Mouse (Mus musculus): Measurements from ENCODE around the gene Rps8.

Rps8 gene

DNA sequence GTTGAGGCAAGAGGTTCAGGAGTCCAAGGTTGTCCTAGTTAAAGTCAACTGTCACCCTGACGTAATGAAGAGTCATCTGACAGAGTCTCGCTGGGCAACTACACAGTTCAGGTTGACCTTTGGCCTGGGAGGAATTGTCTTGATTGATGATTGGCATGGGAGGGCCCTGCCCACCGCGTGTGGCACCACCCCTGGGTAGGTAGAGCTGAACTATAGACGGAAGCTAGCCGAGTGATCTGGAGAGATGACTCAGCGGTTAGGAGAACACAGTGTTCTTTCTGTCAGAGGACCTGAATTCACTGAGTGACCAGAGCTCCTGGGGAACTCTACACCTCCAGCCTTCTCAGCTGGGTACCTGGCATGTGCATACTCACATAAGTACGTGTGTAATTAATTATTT lies 20.0 kb downstream of the Rps8 start:
- CTCF ChIA-PET, result interaction anchor here in 3 of 4 experiments (0.5 to 3.4 kb wide), 11 partner anchors 10 to 492 kb away, joined by 3 to 13 read pairs (median 3); partner anchors contain the start of gene Rps8 (in 1 of the 3)
- POLR2A ChIA-PET, result interaction anchor here (0.6 to 69.1 kb wide), 32 partner anchors 3 to 450 kb away, joined by 3 to 3713 read pairs (median 4); partner anchors contain the start of genes Rps8 (in 4 of the 4), Btbd19 (in 3 of the 4), Tctex1d4 (in 3 of the 4) and Hectd3 (in 2 of the 4)

- ChIA-PET POLR2A (interaction anchor here (0.6 to 69.1 kb wide), 54 partner anchors 2 to 820 kb away, joined by 3 to 3713 read pairs (median 7); partner anchors contain the start of genes Btbd19 (in 4 of the 4), Kif2c (in 3 of the 4), Ptch2 (in 3 of the 4) and Rps8 (in 3 of the 4)), CTCF (interaction anchor here (0.7 to 4.0 kb wide), 13 partner anchors 10 to 248 kb away, joined by 3 to 78 read pairs (median 9); partner anchors contain the start of gene Hectd3 (in 1 of the 4))
These were observed 21.4 kb downstream of the Rps8 start for GRCm38 (mm10) chr4:117134601-117134995.

GRCm38 (mm10) chr4:117133817-117134600 lies 22.0 kb downstream of the Rps8 start, which contains the start of gene Plk3:
Gene Plk3, minus strand, starts transcription at chr4:117133963.
- ChIA-PET POLR2A (interaction anchor here (0.5 to 69.1 kb wide), 86 partner anchors 1 to 821 kb away, joined by 3 to 3713 read pairs (median 4); partner anchors contain the start of genes Btbd19 (in 4 of the 4), Hectd3 (in 3 of the 4), Kif2c (in 3 of the 4) and Ptch2 (in 3 of the 4)), CTCF (interaction anchor here (0.5 to 4.0 kb wide), 20 partner anchors 9 to 247 kb away, joined by 3 to 78 read pairs (median 6); partner anchors contain the start of genes Btbd19 (in 1 of the 4), Hectd3 (in 1 of the 4) and Rps8 (in 1 of the 4))

DNA sequence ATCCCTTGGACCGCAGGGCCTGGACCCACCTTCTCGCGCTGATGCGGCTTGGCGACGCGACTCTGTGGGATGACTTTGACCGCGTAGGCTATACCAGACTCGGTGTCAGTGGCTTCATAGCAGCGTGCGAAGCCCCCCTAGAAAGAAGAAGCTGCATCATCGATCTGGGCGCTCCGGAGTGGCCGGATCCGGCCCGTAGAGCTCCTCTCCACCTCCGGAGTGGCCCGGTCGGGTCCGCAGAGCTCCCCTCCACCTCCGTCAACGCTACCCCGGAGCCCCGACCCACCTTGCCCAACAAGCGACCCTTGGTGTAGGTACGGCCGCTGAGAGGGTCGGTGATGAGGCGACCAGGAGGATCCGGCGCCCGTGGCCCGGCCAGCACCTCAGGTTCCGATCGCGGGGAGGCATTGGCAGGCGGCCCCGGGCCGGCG lies 22.7 kb downstream of the Rps8 start:
- ChIA-PET CTCF (interaction anchor here in 3 of 4 experiments (0.8 to 4.0 kb wide), 16 partner anchors 8 to 138 kb away, joined by 3 to 78 read pairs (median 8); partner anchors contain the start of genes Btbd19 (in 1 of the 3) and Hectd3 (in 1 of the 3)), POLR2A (interaction anchor here (0.5 to 69.1 kb wide), 82 partner anchors 1 to 506 kb away, joined by 3 to 3713 read pairs (median 4); partner anchors contain the start of genes Btbd19 (in 4 of the 4), Hectd3 (in 3 of the 4), Kif2c (in 3 of the 4) and Ptch2 (in 3 of the 4))

GRCm38 (mm10) chr4:117132794-117133143 lies 23.3 kb downstream of the Rps8 start:
- ChIA-PET CTCF (interaction anchor here in 3 of 4 experiments (1.2 to 4.0 kb wide), 9 partner anchors 11 to 130 kb away, joined by 3 to 78 read pairs (median 9); no protein-coding TSS in a partner anchor), POLR2A (interaction anchor here (0.5 to 69.1 kb wide), 52 partner anchors 0 to 516 kb away, joined by 3 to 3713 read pairs (median 6); partner anchors contain the start of genes Btbd19 (in 4 of the 4), Ptch2 (in 3 of the 4), Rps8 (in 3 of the 4) and Tctex1d4 (in 3 of the 4))

DNA sequence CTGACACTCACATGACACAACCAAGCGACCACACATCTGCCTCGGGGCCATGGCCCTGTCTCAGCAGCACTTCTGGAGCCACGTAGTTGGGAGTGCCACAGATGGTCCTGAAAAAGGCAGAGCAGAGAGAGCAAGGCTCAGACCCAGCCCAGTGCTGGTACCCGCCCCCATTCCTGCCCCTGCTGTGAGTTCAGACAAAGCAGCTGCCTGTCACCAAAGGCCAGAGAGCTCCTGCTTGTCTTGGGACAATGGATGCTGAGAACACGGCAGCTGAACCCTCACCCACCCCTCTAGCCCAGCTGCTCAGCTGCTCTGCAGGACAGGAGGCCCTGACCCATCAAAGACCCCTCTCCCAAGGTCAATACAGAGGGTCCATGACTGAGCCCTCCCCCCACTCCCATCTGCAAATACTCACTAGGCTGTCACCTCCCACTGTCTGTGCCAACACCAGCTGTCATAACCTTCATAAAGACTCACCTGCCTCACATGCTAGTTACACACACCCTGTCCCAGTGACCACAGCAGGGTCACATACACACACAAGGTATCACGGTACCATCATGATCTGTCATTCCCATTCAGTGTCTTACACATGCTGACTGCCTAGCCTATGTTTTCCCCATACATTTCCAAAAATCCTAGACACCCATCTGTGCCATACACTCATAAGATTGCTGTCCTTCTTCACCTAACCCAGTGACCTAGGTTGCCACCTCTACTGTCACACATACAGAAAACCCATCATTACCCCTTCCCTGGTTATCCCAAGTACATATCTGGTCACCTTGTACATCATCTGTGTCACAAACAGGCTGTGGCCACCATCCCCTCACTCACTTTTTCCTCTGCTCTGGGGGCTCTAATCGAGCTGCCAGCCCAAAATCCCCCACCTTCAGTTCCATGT lies 23.9 kb downstream of the Rps8 start:
- ChIA-PET POLR2A (interaction anchor here (0.5 to 69.1 kb wide), 49 partner anchors 1 to 704 kb away, joined by 3 to 3713 read pairs (median 5); partner anchors contain the start of genes Ptch2 (in 3 of the 4), Rps8 (in 3 of the 4), Btbd19 (in 2 of the 4) and Kif2c (in 2 of the 4)), CTCF (interaction anchor here (0.6 to 4.0 kb wide), 9 partner anchors 11 to 1041 kb away, joined by 3 to 78 read pairs (median 6); partner anchors contain the start of gene Hectd3 (in 1 of the 4))

DNA sequence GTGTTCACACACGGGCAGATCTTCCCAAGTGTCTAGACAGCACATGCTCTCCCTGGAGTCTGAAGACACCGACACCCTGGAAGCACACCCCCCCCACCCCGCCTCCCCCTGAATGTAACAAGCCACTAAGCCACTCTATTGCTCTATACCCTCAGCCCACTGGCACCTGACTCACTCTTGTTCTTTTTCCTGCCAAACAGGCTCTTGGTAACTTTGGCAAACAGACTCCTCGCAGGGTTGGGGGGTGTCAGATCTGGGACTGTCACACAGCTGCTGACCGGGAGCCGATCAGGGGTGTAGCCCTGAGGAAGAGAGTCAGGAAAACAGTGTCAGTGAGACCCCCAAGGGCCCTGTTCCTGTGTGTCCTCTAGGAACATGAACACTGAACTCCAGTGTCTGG lies 24.8 kb downstream of the Rps8 start:
- POLR2A ChIA-PET, result interaction anchor here (0.6 to 69.1 kb wide), 18 partner anchors 2 to 449 kb away, joined by 3 to 3713 read pairs (median 8); partner anchors contain the start of genes Rps8 (in 3 of the 4), Btbd19 (in 2 of the 4), Kif2c (in 2 of the 4) and Tctex1d4 (in 2 of the 4)
- CTCF ChIA-PET, result interaction anchor here in 2 of 4 experiments (1.1 to 4.0 kb wide), 4 partner anchors 10 to 135 kb away, joined by 5 to 78 read pairs (median 6); partner anchors contain the start of gene Hectd3 (in 1 of the 2)

DNA sequence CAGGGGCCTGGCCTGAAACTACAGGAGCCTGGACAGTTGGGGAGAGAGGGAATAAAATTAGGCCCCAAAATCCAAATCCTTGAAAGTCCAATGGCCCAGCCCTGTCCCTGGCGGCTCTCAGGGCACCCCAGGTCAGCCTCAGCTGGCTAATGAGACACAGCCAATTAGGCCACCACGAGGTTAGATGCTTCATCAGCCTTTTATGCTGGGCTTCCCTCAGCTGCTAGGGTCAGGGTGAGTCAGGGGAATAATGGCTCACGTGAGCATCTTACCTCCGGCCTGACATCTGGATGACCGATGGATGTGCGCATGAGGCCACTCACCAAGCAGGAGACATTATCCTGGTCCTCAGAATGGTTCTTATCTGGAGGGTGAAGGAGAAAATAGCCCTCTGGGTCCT lies 25.3 kb downstream of the Rps8 start:
- CTCF ChIA-PET, result interaction anchor here in 1 of 4 experiments (1.7 to 4.0 kb wide), 2 partner anchors 10 to 135 kb away, joined by 6 to 78 read pairs; partner anchors contain the start of gene Hectd3

DNA sequence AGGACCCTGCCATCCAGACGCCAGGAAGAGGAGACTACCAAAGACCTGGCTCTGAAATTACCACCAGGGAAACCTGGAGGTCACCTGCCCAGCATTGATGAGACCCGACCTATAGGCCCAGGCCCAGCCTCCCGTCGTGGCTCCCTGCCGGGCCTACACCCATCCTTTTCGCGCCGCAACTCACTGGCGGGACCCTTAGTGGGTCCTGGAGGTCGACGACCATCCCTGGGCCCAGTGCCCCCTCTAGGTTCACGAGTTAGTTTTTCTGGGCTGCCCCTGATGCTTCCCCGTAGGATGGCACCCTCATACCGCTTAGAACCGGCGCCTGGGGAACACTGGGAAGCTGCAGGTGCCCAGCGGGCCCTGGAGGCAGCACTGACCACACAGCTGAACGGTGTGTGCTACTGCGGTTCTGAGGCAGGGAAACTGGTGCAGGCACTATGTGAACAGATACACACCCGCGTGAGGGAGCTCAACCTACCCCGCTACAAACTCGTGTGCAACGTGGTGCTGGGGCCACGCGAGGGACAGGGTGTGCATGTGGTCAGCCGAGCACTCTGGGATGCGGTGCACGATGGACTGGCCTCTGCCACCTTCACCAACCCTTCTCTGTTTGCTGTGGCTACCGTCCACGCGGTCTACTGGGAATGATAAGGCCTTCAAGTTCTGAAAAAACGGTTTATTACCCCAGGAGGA lies 27.9 kb downstream of the Rps8 start:
- ChIA-PET POLR2A (interaction anchor here in 3 of 4 experiments (0.6 to 69.1 kb wide), 19 partner anchors 5 to 940 kb away, joined by 3 to 3713 read pairs (median 4); partner anchors contain the start of genes Btbd19 (in 2 of the 3), Kif2c (in 2 of the 3), Rps8 (in 2 of the 3) and Tctex1d4 (in 2 of the 3)), CTCF (interaction anchor here in 2 of 4 experiments (1.3 to 2.1 kb wide), 2 partner anchors 18 kb away, joined by 5 read pairs; no protein-coding TSS in a partner anchor)

More for the DNA sequence above, 25.3 kb downstream of the Rps8 start:
- POLR2A ChIA-PET, result interaction anchor here in 3 of 4 experiments (1.2 to 69.1 kb wide), 8 partner anchors 2 to 122 kb away, joined by 3 to 3713 read pairs (median 303); partner anchors contain the start of genes Rps8 (in 3 of the 3), Btbd19 (in 2 of the 3), Tctex1d4 (in 2 of the 3) and Armh1 (in 1 of the 3)

- POLR2A ChIA-PET, result interaction anchor here (0.6 to 69.1 kb wide), 54 partner anchors 6 to 760 kb away, joined by 3 to 3713 read pairs (median 5); partner anchors contain the start of genes Plk3 (in 3 of the 4), Rps8 (in 3 of the 4), Hectd3 (in 2 of the 4) and Kif2c (in 2 of the 4)
- CTCF ChIA-PET, result interaction anchor here (0.9 to 1.7 kb wide), 9 partner anchors 12 to 140 kb away, joined by 3 to 19 read pairs (median 6); partner anchors contain the start of gene Hectd3 (in 1 of the 4)
These were observed 29.3 kb downstream of the Rps8 start, which contains the start of gene Tctex1d4 for GRCm38 (mm10) chr4:117126675-117127290. Gene Tctex1d4, plus strand, starts transcription at chr4:117126794.

DNA sequence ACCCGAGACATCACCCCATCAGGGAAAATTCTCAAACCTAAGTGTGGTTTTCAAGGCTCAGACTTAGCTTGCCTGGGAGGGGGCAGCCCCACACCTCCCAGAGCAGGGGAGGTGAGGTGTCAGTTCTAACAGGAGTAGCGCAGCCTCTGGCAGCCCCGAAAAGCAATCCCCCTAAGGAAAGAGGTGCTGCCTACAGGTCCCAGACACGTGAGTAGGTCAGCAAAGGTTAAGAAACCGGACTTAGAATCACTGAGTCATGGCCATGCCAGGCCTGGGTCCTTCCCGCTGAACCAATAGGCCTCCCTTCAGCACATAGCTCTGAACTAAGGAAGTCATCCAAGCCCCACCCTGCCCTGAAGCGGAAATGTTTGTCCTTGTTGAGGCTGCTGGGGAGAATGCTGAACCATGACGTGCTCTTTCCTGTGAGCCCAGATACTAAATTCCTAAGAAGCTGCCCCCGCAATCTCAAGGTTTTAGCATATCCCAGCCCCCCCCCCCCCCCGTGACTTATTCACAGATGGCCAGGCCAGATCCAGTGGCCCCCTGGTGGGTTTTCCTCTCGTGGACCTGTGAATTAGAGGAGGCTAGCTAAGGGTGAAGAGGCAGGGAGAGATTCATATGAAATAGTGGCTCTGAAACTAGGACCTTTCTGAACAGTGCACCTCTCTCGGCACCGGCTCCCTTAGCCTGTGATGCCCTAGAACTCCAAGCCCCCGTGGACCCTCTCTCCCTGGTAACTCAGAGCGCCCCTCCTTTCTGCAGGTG lies 30.0 kb downstream of the Rps8 start:
- ChIA-PET CTCF (interaction anchor here (0.6 to 1.7 kb wide), 23 partner anchors 8 to 298 kb away, joined by 3 to 19 read pairs (median 4); partner anchors contain the start of genes Hectd3 (in 3 of the 4), Plk3 (in 1 of the 4) and Ptch2 (in 1 of the 4)), POLR2A (interaction anchor here (0.6 to 69.1 kb wide), 76 partner anchors 7 to 905 kb away, joined by 3 to 3713 read pairs (median 4); partner anchors contain the start of genes Plk3 (in 4 of the 4), Hectd3 (in 3 of the 4), Kif2c (in 3 of the 4) and Rps8 (in 3 of the 4))

GRCm38 (mm10) chr4:117125348-117125909 lies 30.6 kb downstream of the Rps8 start, which contains the start of gene Btbd19:
Gene Btbd19, minus strand, starts transcription at chr4:117125725.
- POLR2A ChIA-PET, result interaction anchor here (0.6 to 69.1 kb wide), 70 partner anchors 7 to 904 kb away, joined by 3 to 3713 read pairs (median 4); partner anchors contain the start of genes Plk3 (in 4 of the 4), Hectd3 (in 3 of the 4), Kif2c (in 3 of the 4) and Rps8 (in 3 of the 4)

More at GRCm38 (mm10) chr4:117125348-117125909, 30.6 kb downstream of the Rps8 start, which contains the start of gene Btbd19:
- CTCF ChIA-PET, result interaction anchor here (0.6 to 1.7 kb wide), 23 partner anchors 8 to 297 kb away, joined by 3 to 19 read pairs (median 4); partner anchors contain the start of genes Hectd3 (in 3 of the 4), Plk3 (in 1 of the 4) and Ptch2 (in 1 of the 4)
